Mouse (Mus musculus): ENCODE measurements around the gene Map3k21. TPM values are rescaled to one million over a fixed set of nuclear protein-coding genes. Genes with fewer than 3 reads are reported as not detected.

Gene Map3k21
- polyA plus RNA-seq, 1 experiment from 2014 or later: not detected

- Histone ChIP-seq H3K9me3 (ENCODE audit: control insufficient read depth, low read length) (no peaks in the 10 kb centered on the region), H3K9ac (ENCODE audit: low read length) (no peak overlapping the region), H3K27me3 (ENCODE audit: control insufficient read depth, insufficient read depth, low read length) (no peaks in the 10 kb centered on the region), H3K27ac (ENCODE audit: low read depth, low read length) (no peak overlapping the region), H3K4me1 (ENCODE audit: control insufficient read depth, insufficient read depth, low read length) (no peaks in the 10 kb centered on the region), H3K4me2 (ENCODE audit: low read depth) (no peak overlapping the region), H3K4me3 (ENCODE audit: low read depth, low read length) (no peak overlapping the region), H3K36me3 (ENCODE audit: control insufficient read depth, insufficient read depth, low read length) (no peaks in the 10 kb centered on the region)
- no peak for DNase-seq (ENCODE audit: low spot score)
- 93% methylated on average over 4 of the region's 4 CpGs for WGBS
- no peak for ATAC-seq (ENCODE audit: insufficient read depth, low FRiP score, low TSS enrichment)
Measured at GRCm38 (mm10) chr8:125880447-125880846, 29.8 kb upstream of the Map3k21 start.

GRCm38 (mm10) chr8:125887549-125887948 is 22.7 kb upstream of the Map3k21 start:
- no peak overlapping the region for H3K4me2 ChIP-seq (ENCODE audit: low read depth)
- WGBS: 89% methylated on average over 9 of the region's 9 CpGs
- no peaks in the 10 kb centered on the region for H3K36me3 ChIP-seq (ENCODE audit: control insufficient read depth, insufficient read depth, low read length)
- no peak for ATAC-seq (ENCODE audit: insufficient read depth, low FRiP score, low TSS enrichment)
- no peak overlapping the region for H3K9ac ChIP-seq (ENCODE audit: low read length)
- H3K27me3 ChIP-seq (ENCODE audit: control insufficient read depth, insufficient read depth, low read length): no peaks in the 10 kb centered on the region
- no peaks in the 10 kb centered on the region for H3K9me3 ChIP-seq (ENCODE audit: control insufficient read depth, low read length)
- no peak overlapping the region for H3K27ac ChIP-seq (ENCODE audit: low read depth, low read length)
- no peak overlapping the region for H3K4me3 ChIP-seq (ENCODE audit: low read depth, low read length)
- no peaks in the 10 kb centered on the region for H3K4me1 ChIP-seq (ENCODE audit: control insufficient read depth, insufficient read depth, low read length)
- DNase-seq (ENCODE audit: low spot score): no peak

DNA sequence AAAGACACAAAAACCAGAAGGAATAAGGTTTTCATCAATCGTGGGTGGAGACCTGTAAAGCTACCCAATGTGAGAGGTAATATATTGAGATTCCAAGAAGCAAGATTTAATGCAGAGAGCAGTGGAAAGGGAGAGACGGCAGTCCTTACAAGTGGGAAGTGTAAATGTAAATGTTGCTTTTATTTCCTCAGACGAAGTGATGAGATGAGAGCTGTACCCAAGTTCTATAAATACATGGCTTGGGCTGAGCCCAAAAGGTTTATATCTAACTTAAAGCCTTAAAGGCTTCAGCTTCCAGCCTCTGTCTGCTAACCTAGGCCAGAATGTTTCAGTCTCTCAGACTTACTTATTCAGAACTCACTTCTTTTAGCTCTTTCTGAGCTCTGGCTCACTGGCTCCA is 20.3 kb upstream of the Map3k21 start:
- no peak overlapping the region for H3K27ac ChIP-seq (ENCODE audit: low read depth, low read length)
- no peak overlapping the region for H3K4me3 ChIP-seq (ENCODE audit: low read depth, low read length)
- DNase-seq (ENCODE audit: low spot score) (no peak), ATAC-seq (ENCODE audit: insufficient read depth, low FRiP score, low TSS enrichment) (no peak)
- H3K9ac ChIP-seq (ENCODE audit: low read length): no peak overlapping the region
- no peaks in the 10 kb centered on the region for H3K27me3 ChIP-seq (ENCODE audit: control insufficient read depth, insufficient read depth, low read length)
- whole genome bisulfite sequencing: 83% methylated on average over 3 of the region's 3 CpGs
- H3K4me1 ChIP-seq (ENCODE audit: control insufficient read depth, insufficient read depth, low read length): no peaks in the 10 kb centered on the region
- H3K36me3 ChIP-seq (ENCODE audit: control insufficient read depth, insufficient read depth, low read length): no peaks in the 10 kb centered on the region
- no peaks in the 10 kb centered on the region for H3K9me3 ChIP-seq (ENCODE audit: control insufficient read depth, low read length)
- H3K4me2 ChIP-seq (ENCODE audit: low read depth): no peak overlapping the region

- 62% methylated on average over 11 of the region's 11 CpGs for WGBS
- DNase-seq (ENCODE audit: low spot score): peak; percentile 8
- Histone ChIP-seq H3K9me3 (ENCODE audit: control insufficient read depth, low read length) (no peaks in the 10 kb centered on the region), H3K4me2 (ENCODE audit: low read depth) (no peak overlapping the region; the same call in 1 of the 2 replicates), H3K4me3 (ENCODE audit: low read depth, low read length) (no peak overlapping the region), H3K4me1 (ENCODE audit: control insufficient read depth, insufficient read depth, low read length) (no peaks in the 10 kb centered on the region), H3K9ac (ENCODE audit: low read length) (no peak overlapping the region), H3K27ac (ENCODE audit: low read depth, low read length) (no peak overlapping the region), H3K36me3 (ENCODE audit: control insufficient read depth, insufficient read depth, low read length) (no peaks in the 10 kb centered on the region), H3K27me3 (ENCODE audit: control insufficient read depth, insufficient read depth, low read length) (peaks cover 15% of the 10 kb centered on the region)
- no peak for ATAC-seq (ENCODE audit: insufficient read depth, low FRiP score, low TSS enrichment)
Measured at GRCm38 (mm10) chr8:125897388-125897787, 12.9 kb upstream of the Map3k21 start.

GRCm38 (mm10) chr8:125897868-125898788 is 12.1 kb upstream of the Map3k21 start, which contains the start of gene Pcnx2:
Gene Pcnx2, minus strand, starts transcription at chr8:125898317.
- no peaks in the 10 kb centered on the region for H3K9me3 ChIP-seq (ENCODE audit: control insufficient read depth, low read length)
- ATAC-seq (ENCODE audit: insufficient read depth, low FRiP score, low TSS enrichment) (no peak; the same call in 1 of the 2 replicates), DNase-seq (ENCODE audit: low spot score) (peak; percentile 60)
- H3K4me2 ChIP-seq (ENCODE audit: low read depth): peak within 1 kb of the TSS; percentile 52
- H3K27me3 ChIP-seq (ENCODE audit: control insufficient read depth, insufficient read depth, low read length): peaks cover 15% of the 10 kb centered on the region
- peak within 1 kb of the TSS; percentile 34 for H3K4me3 ChIP-seq (ENCODE audit: low read depth, low read length)
- peak within 1 kb of the TSS; percentile 50 for H3K9ac ChIP-seq (ENCODE audit: low read length)
- WGBS: 7% methylated on average over 44 of the region's 44 CpGs
- H3K36me3 ChIP-seq (ENCODE audit: control insufficient read depth, insufficient read depth, low read length): no peaks in the 10 kb centered on the region
- no peak within 1 kb of the TSS for H3K27ac ChIP-seq (ENCODE audit: low read depth, low read length)
- H3K4me1 ChIP-seq (ENCODE audit: control insufficient read depth, insufficient read depth, low read length): no peaks in the 10 kb centered on the region

- H3K9me3 ChIP-seq (ENCODE audit: control insufficient read depth, low read length): no peaks in the 10 kb centered on the region
- H3K27me3 ChIP-seq (ENCODE audit: control insufficient read depth, insufficient read depth, low read length): peaks cover 15% of the 10 kb centered on the region
- no peaks in the 10 kb centered on the region for H3K4me1 ChIP-seq (ENCODE audit: control insufficient read depth, insufficient read depth, low read length)
- ATAC-seq (ENCODE audit: insufficient read depth, low FRiP score, low TSS enrichment) (no peak), DNase-seq (ENCODE audit: low spot score) (peak; percentile 79)
- WGBS: 1% methylated on average over 6 of the region's 6 CpGs
- no peaks in the 10 kb centered on the region for H3K36me3 ChIP-seq (ENCODE audit: control insufficient read depth, insufficient read depth, low read length)
- no peak overlapping the region for H3K27ac ChIP-seq (ENCODE audit: low read depth, low read length)
- H3K4me2 ChIP-seq (ENCODE audit: low read depth): no peak overlapping the region
- no peak overlapping the region for H3K4me3 ChIP-seq (ENCODE audit: low read depth, low read length)
- H3K9ac ChIP-seq (ENCODE audit: low read length): no peak overlapping the region
Measured at GRCm38 (mm10) chr8:125898899-125899298, 11.4 kb upstream of the Map3k21 start.

DNA sequence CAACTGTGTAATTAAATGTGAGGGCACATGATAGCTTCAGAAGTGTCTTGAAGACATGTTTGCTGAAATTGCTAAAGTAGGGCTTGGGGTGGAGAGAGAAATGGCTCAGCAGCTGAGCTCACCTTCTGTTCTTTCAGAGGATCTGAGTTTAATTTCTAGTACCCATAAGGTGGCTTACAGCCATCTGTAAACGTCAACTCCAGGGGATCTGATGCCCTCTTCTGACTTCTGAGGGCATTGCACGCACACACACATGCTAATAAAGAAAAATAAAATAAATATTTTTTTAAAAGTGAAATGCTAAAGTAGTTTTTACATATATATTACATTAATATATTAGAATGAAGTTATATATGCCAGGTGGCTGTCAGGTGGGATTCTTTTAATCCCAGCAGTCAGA is 9.1 kb upstream of the Map3k21 start:
- no peaks in the 10 kb centered on the region for H3K36me3 ChIP-seq (ENCODE audit: control insufficient read depth, insufficient read depth, low read length)
- no peaks in the 10 kb centered on the region for H3K9me3 ChIP-seq (ENCODE audit: control insufficient read depth, low read length)
- H3K4me1 ChIP-seq (ENCODE audit: control insufficient read depth, insufficient read depth, low read length): no peaks in the 10 kb centered on the region
- no peak overlapping the region for H3K4me3 ChIP-seq (ENCODE audit: low read depth, low read length)
- DNase-seq (ENCODE audit: low spot score) (no peak), ATAC-seq (ENCODE audit: insufficient read depth, low FRiP score, low TSS enrichment) (no peak)
- peaks cover 15% of the 10 kb centered on the region for H3K27me3 ChIP-seq (ENCODE audit: control insufficient read depth, insufficient read depth, low read length)
- H3K27ac ChIP-seq (ENCODE audit: low read depth, low read length): no peak overlapping the region
- H3K4me2 ChIP-seq (ENCODE audit: low read depth): no peak overlapping the region
- no peak overlapping the region for H3K9ac ChIP-seq (ENCODE audit: low read length)
- WGBS: 24% methylated on average over 2 of the region's 2 CpGs

DNA sequence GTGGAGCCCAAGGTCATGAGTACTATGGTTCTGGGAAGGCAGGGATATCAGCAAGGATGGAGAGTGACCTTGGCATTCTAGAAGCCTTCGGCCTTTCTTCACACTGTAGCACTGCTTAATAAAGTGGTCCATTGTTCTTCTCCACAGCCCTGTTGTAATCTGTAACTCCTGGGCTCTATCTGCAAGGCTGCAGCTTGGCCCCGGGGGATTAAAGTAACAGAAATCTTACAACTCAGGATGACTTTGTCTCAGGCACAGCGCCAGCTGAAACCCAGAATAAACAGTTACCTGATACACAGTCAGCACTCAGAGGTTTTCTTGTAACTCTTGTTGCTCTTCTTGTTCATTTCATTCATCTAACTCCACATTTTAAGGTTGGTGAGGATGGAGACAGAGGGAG is 7.7 kb upstream of the Map3k21 start:
- Histone ChIP-seq H3K9me3 (ENCODE audit: control insufficient read depth, low read length) (peaks cover 3% of the 10 kb centered on the region; the same call in 1 of the 2 replicates), H3K4me2 (ENCODE audit: low read depth) (no peak overlapping the region), H3K4me1 (ENCODE audit: control insufficient read depth, insufficient read depth, low read length) (no peaks in the 10 kb centered on the region), H3K4me3 (ENCODE audit: low read depth, low read length) (no peak overlapping the region), H3K36me3 (ENCODE audit: control insufficient read depth, insufficient read depth, low read length) (no peaks in the 10 kb centered on the region), H3K9ac (ENCODE audit: low read length) (no peak overlapping the region), H3K27me3 (ENCODE audit: control insufficient read depth, insufficient read depth, low read length) (peaks cover 12% of the 10 kb centered on the region), H3K27ac (ENCODE audit: low read depth, low read length) (no peak overlapping the region)
- no peak for ATAC-seq (ENCODE audit: insufficient read depth, low FRiP score, low TSS enrichment)
- 56% methylated on average over 3 of the region's 3 CpGs for WGBS
- no peak for DNase-seq (ENCODE audit: low spot score)

- Histone ChIP-seq H3K36me3 (ENCODE audit: control insufficient read depth, insufficient read depth, low read length) (no peaks in the 10 kb centered on the region), H3K27ac (ENCODE audit: low read depth, low read length) (no peak overlapping the region), H3K4me1 (ENCODE audit: control insufficient read depth, insufficient read depth, low read length) (peaks cover 2% of the 10 kb centered on the region), H3K9ac (ENCODE audit: low read length) (no peak overlapping the region), H3K4me3 (ENCODE audit: low read depth, low read length) (no peak overlapping the region), H3K27me3 (ENCODE audit: control insufficient read depth, insufficient read depth, low read length) (peaks cover 20% of the 10 kb centered on the region), H3K4me2 (ENCODE audit: low read depth) (no peak overlapping the region), H3K9me3 (ENCODE audit: control insufficient read depth, low read length) (peaks cover 3% of the 10 kb centered on the region; the same call in 1 of the 2 replicates)
- ATAC-seq (ENCODE audit: insufficient read depth, low FRiP score, low TSS enrichment): no peak
- no peak for DNase-seq (ENCODE audit: low spot score)
- WGBS: 80% methylated on average over 2 of the region's 2 CpGs
Measured at GRCm38 (mm10) chr8:125905341-125905740, 4.9 kb upstream of the Map3k21 start.
